Mouse (Mus musculus): Measurements from ENCODE around the gene Pdk2. TPM values are rescaled to one million over a fixed set of nuclear protein-coding genes. Genes with fewer than 3 reads are reported as not detected.

Gene Pdk2
- polyA plus RNA-seq, 1 experiment from 2014 or later, result 33.7 TPM

GRCm38 (mm10) chr11:95069226-95069957, 28.2 kb upstream of the Pdk2 start:
- no peak for ATAC-seq (ENCODE audit: insufficient number of reproducible peaks, insufficient read depth, low FRiP score, low TSS enrichment, low read depth)
- Histone ChIP-seq H3K27me3 (peaks cover 18% of the 10 kb centered on the region), H3K4me2 (no peak overlapping the region), H3K27ac (no peak overlapping the region), H3K36me3 (no peaks in the 10 kb centered on the region; the same call in 1 of the 2 replicates), H3K9ac (0 out of 2 replicates have a peak overlapping the region, but pooled peaks have one; percentile 36), H3K4me1 (peaks cover 29% of the 10 kb centered on the region), H3K9me3 (no peaks in the 10 kb centered on the region), H3K4me3 (no peak overlapping the region)
- WGBS, result 77% methylated on average over 10 of the region's 10 CpGs

- peaks cover 8% of the 10 kb centered on the region; the same call in 1 of the 2 replicates for H3K4me1 ChIP-seq
- H3K4me2 ChIP-seq, result peak overlapping the region; percentile 20; the same call in 1 of the 2 replicates
- no peak for ATAC-seq (ENCODE audit: insufficient number of reproducible peaks, insufficient read depth, low FRiP score, low TSS enrichment, low read depth)
- H3K4me3 ChIP-seq, result no peak overlapping the region
- WGBS, result 24% methylated on average over 19 of the region's 19 CpGs
- H3K27me3 ChIP-seq, result peaks cover 29% of the 10 kb centered on the region
- H3K27ac ChIP-seq, result no peak overlapping the region
- H3K36me3 ChIP-seq, result peaks cover 8% of the 10 kb centered on the region; the same call in 1 of the 2 replicates
- H3K9ac ChIP-seq, result no peak overlapping the region
- H3K9me3 ChIP-seq, result no peaks in the 10 kb centered on the region; the same call in 1 of the 2 replicates
Measured at GRCm38 (mm10) chr11:95056768-95057501, 15.8 kb upstream of the Pdk2 start.

GRCm38 (mm10) chr11:95053062-95053461, 11.9 kb upstream of the Pdk2 start:
- no peaks in the 10 kb centered on the region for H3K9me3 ChIP-seq
- WGBS, result 77% methylated on average over 9 of the region's 9 CpGs
- ATAC-seq (ENCODE audit: insufficient number of reproducible peaks, insufficient read depth, low FRiP score, low TSS enrichment, low read depth), result no peak
- peaks cover 8% of the 10 kb centered on the region; the same call in 1 of the 2 replicates for H3K4me1 ChIP-seq
- no peak overlapping the region for H3K4me2 ChIP-seq
- H3K27ac ChIP-seq, result no peak overlapping the region
- H3K4me3 ChIP-seq, result no peak overlapping the region
- peaks cover 25% of the 10 kb centered on the region for H3K27me3 ChIP-seq
- H3K9ac ChIP-seq, result no peak overlapping the region
- no peaks in the 10 kb centered on the region for H3K36me3 ChIP-seq

- H3K36me3 ChIP-seq, result no peaks in the 10 kb centered on the region
- H3K4me1 ChIP-seq, result no peaks in the 10 kb centered on the region; the same call in 1 of the 2 replicates
- H3K27me3 ChIP-seq, result no peaks in the 10 kb centered on the region
- no peak overlapping the region for H3K4me3 ChIP-seq
- no peak overlapping the region for H3K9ac ChIP-seq
- H3K4me2 ChIP-seq, result no peak overlapping the region
- WGBS, result 58% methylated on average over 9 of the region's 9 CpGs
- H3K9me3 ChIP-seq, result no peaks in the 10 kb centered on the region
- H3K27ac ChIP-seq, result no peak overlapping the region
- ATAC-seq (ENCODE audit: insufficient number of reproducible peaks, insufficient read depth, low FRiP score, low TSS enrichment, low read depth), result no peak
Measured at GRCm38 (mm10) chr11:95046980-95047680, 6.0 kb upstream of the Pdk2 start.

GRCm38 (mm10) chr11:95044185-95044870, 3.2 kb upstream of the Pdk2 start:
- no peak for ATAC-seq (ENCODE audit: insufficient number of reproducible peaks, insufficient read depth, low FRiP score, low TSS enrichment, low read depth)
- Histone ChIP-seq H3K27ac (no peak overlapping the region), H3K9ac (0 out of 2 replicates have a peak overlapping the region, but pooled peaks have one; percentile 27), H3K27me3 (no peaks in the 10 kb centered on the region), H3K4me2 (no peak overlapping the region), H3K36me3 (no peaks in the 10 kb centered on the region), H3K4me1 (peaks cover 16% of the 10 kb centered on the region), H3K4me3 (no peak overlapping the region), H3K9me3 (no peaks in the 10 kb centered on the region)
- 50% methylated on average over 12 of the region's 13 CpGs for WGBS

DNA sequence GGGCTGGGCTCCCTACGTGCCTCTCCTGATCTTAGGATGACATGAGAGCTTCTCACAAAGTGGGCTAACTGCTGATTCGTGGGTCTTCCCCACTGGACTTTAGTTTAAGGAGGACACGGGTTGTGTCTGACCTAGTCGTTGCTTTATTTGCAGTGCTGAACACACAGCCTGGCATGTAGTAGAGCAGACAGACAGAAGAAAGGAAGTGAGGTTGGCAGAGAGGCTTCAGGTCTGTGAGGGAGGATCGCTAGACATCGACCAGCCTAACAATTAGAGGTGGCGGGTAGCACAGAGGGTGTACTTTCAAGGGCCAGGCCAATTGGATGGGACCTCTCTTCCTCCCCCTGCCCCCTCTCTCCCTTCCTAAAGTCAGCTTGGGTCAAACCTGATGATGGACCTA, 2.5 kb upstream of the Pdk2 start:
- Histone ChIP-seq H3K9me3 (no peaks in the 10 kb centered on the region), H3K27me3 (no peaks in the 10 kb centered on the region), H3K4me2 (no peak overlapping the region), H3K9ac (no peak overlapping the region), H3K27ac (no peak overlapping the region), H3K4me1 (peaks cover 16% of the 10 kb centered on the region), H3K4me3 (no peak overlapping the region), H3K36me3 (peaks cover 5% of the 10 kb centered on the region; the same call in 1 of the 2 replicates)
- 52% methylated on average over 7 of the region's 7 CpGs for WGBS
- no peak for ATAC-seq (ENCODE audit: insufficient number of reproducible peaks, insufficient read depth, low FRiP score, low TSS enrichment, low read depth)

- no peak overlapping the region for H3K4me2 ChIP-seq
Measured at GRCm38 (mm10) chr11:95043060-95043459, 1.9 kb upstream of the Pdk2 start.

DNA sequence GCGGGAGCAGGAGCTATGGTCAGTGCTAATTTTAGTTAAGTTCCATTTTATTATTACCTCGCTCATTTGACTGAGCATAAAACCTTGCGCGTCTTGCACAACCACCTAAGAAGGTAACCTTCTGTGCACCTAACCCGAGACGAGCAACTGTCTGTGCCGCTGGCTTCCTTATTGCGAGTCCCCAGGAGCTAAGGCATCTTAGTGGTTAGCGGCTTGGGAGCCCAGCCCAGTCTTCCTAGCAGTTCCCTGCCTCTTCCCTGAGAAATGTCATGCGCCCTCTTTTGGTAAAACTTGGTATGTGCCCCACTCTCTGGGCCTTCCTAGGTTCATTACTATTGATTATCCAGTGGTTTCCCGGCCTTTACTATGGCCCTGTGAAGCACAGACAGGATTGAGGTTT, 942 bp upstream of the Pdk2 start:
- Histone ChIP-seq H3K9me3 (no peaks in the 10 kb centered on the region), H3K36me3 (peaks cover 18% of the 10 kb centered on the region), H3K27ac (peak overlapping the region; percentile 68; the same call in 1 of the 2 replicates), H3K4me3 (peak overlapping the region; percentile 61), H3K9ac (peak overlapping the region; percentile 58; the same call in 1 of the 2 replicates), H3K4me2 (peak overlapping the region; percentile 84), H3K27me3 (no peaks in the 10 kb centered on the region), H3K4me1 (peaks cover 16% of the 10 kb centered on the region)
- 2% methylated on average over 11 of the region's 11 CpGs for WGBS
- ATAC-seq (ENCODE audit: insufficient number of reproducible peaks, insufficient read depth, low FRiP score, low TSS enrichment, low read depth), result no peak

More at GRCm38 (mm10) chr11:95043060-95043459, 1.9 kb upstream of the Pdk2 start:
- Histone ChIP-seq H3K4me3 (no peak overlapping the region), H3K27ac (no peak overlapping the region), H3K36me3 (peaks cover 11% of the 10 kb centered on the region), H3K4me1 (peaks cover 16% of the 10 kb centered on the region), H3K9ac (no peak overlapping the region), H3K9me3 (no peaks in the 10 kb centered on the region), H3K27me3 (no peaks in the 10 kb centered on the region)
- 84% methylated on average over 4 of the region's 4 CpGs for WGBS
- no peak for ATAC-seq (ENCODE audit: insufficient number of reproducible peaks, insufficient read depth, low FRiP score, low TSS enrichment, low read depth)

DNA sequence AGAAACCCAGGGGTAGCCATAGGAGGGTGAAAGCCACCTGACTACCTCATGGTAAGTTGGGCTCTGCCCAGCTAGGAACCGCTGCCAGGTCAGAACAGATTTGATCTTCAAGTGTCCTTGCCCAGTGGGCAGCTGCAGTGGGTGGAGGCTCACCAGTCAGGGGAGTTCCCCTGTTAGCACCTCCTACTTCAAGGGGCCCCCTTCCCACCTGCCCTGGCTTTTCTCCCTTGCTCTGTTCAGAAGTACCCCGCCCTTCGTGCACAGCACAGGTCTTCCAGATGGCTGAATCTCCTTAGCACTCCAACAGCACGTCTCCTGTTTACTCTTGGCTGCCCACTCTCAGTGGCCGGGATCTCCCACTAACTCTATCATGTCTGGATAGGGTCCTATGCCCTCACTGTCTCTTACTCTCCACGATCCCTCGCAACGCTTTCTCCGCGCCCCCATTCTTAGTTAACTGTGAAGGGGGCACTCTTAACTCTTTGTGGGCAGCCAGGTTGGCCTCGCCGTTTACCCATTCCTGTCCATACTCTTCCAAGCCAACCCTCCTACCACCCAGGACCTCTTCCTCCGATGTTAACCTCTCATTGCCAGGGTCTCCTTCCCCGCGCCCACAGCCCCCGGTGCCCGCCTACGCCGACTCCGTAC, 539 bp downstream of the Pdk2 start:
- Histone ChIP-seq H3K36me3 (peaks cover 32% of the 10 kb centered on the region), H3K9ac (peak overlapping the region; percentile 82), H3K4me2 (peak overlapping the region; percentile 84), H3K27me3 (no peaks in the 10 kb centered on the region), H3K9me3 (no peaks in the 10 kb centered on the region), H3K4me1 (peaks cover 16% of the 10 kb centered on the region), H3K4me3 (peak overlapping the region; percentile 61), H3K27ac (peak overlapping the region; percentile 68)
- no peak for ATAC-seq (ENCODE audit: insufficient number of reproducible peaks, insufficient read depth, low FRiP score, low TSS enrichment, low read depth)
- under 1% methylated on average over 20 of the region's 20 CpGs for WGBS

DNA sequence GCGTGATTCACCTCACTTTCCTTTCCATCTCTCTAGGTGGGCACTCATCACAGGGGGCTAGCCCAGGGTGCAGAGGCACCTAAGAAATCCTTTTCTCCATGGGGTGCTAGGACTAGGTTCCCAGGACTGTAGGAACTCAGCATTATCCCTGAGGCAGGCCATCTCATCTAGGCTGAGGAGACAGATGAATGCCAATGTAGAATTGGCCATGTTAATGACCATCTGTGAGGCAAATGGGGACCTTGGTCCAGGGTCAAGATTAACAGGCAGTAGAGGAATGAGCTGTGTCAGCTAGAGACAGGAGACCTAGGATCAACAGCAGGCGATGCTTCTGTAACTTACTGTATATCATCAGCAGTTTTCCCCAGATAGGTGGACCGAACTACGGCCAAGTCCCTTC, 1.4 kb downstream of the Pdk2 start:
- no peak for ATAC-seq (ENCODE audit: insufficient number of reproducible peaks, insufficient read depth, low FRiP score, low TSS enrichment, low read depth)
- Histone ChIP-seq H3K27me3 (no peaks in the 10 kb centered on the region), H3K4me3 (peak overlapping the region; percentile 61), H3K4me1 (peaks cover 16% of the 10 kb centered on the region), H3K36me3 (peaks cover 40% of the 10 kb centered on the region), H3K9me3 (no peaks in the 10 kb centered on the region), H3K4me2 (peak overlapping the region; percentile 84), H3K27ac (no peak overlapping the region), H3K9ac (peak overlapping the region; percentile 82)
- WGBS, result 83% methylated on average over 4 of the region's 4 CpGs

Data from embryonic facial prominence, embryonic 13.5 days (tissue).